Mouse (Mus musculus) bone marrow, adult 2 months (tissue): ENCODE results near the gene Paqr3. TPM values are rescaled to one million over a fixed set of nuclear protein-coding genes. Genes with fewer than 3 reads are reported as not detected.

Source experiments
- H3K27ac ChIP-seq: fragments of 200-500 bp; 2 replicates; pipeline ENCODE4 v1.5.1; 2012; ENCODE audit warnings: low read depth, mild to moderate bottlenecking, control low read depth, inconsistent platforms, low read length; ENCODE audit not compliant: control insufficient read depth, poor library complexity, insufficient read depth
- H3K4me1 ChIP-seq: fragments of 200-500 bp; 2 replicates; pipeline ENCODE4 v1.6.1; 2011; ENCODE audit warnings: low read length; ENCODE audit not compliant: control insufficient read depth, insufficient read depth
- H3K4me3 ChIP-seq: fragments of 200-500 bp; replicated peaks from 2 replicates; pipeline ENCODE3; 2011; ENCODE audit warnings: mild to moderate bottlenecking, low read depth, low read length, control low read depth; ENCODE audit not compliant: control insufficient read depth
- CTCF ChIP-seq: fragments of 200-500 bp; IDR thresholded peaks from 2 replicates; pipeline ENCODE4 v1.5.1; 2011; ENCODE audit warnings: low read length, control low read depth; ENCODE audit not compliant: control insufficient read depth, insufficient read depth
- POLR2A ChIP-seq: fragments of 200-500 bp; IDR thresholded peaks from 2 replicates; pipeline ENCODE4 v1.6.1; 2011; ENCODE audit warnings: low read depth, mild to moderate bottlenecking, control low read depth, low read length, borderline replicate concordance; ENCODE audit not compliant: control insufficient read depth
- WGBS: fragments of 180-500 bp; shearing (Covaris S2); methylation state at CpG from one replicate; pipeline ENCODE4 v1.1.7; 2018; 5-methylcytosine and 5-hydroxymethylcytosine counted together
- polyA plus RNA-seq: library from polyadenylated mRNA; stranded (reverse); fragments of >200 nt; gene quantifications from 2 replicates; pipeline ENCODE4 v1.2.4, GENCODE M21; 2011; ENCODE audit warnings: low replicate concordance; ENCODE audit not compliant: missing spikeins, insufficient read depth, insufficient read length

The Paqr3 gene
- polyA plus RNA-seq, 1 experiment = 1.2 TPM

DNA sequence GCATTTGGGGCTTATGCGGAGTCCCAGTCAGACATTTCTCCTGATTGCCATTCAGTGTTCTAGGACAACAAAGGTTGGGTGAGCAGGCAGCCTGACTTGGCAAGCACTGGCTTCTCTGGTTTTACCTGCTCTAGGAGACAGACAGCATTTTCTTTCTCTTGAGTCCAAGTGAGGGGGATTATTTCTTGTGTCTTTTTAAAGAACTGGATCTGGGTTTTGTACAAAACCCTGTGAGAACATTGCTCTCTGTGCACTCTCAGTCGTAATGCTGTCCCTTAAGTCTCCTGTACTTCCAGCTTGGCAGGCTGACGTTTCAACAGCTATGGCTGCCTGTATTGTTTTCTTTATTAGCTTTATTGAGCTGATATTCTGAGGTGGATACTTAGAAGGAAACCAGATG lies 55.0 kb downstream of the Paqr3 start:
- WGBS = 96% methylated on average over 3 of the region's 3 CpGs
- Histone ChIP-seq H3K4me3 (no peak overlapping the region), H3K27ac (no peak overlapping the region), H3K4me1 (no peaks in the 10 kb centered on the region; the same call in 1 of the 2 replicates)
- TF ChIP-seq POLR2A (no peak), CTCF (no peak)

DNA sequence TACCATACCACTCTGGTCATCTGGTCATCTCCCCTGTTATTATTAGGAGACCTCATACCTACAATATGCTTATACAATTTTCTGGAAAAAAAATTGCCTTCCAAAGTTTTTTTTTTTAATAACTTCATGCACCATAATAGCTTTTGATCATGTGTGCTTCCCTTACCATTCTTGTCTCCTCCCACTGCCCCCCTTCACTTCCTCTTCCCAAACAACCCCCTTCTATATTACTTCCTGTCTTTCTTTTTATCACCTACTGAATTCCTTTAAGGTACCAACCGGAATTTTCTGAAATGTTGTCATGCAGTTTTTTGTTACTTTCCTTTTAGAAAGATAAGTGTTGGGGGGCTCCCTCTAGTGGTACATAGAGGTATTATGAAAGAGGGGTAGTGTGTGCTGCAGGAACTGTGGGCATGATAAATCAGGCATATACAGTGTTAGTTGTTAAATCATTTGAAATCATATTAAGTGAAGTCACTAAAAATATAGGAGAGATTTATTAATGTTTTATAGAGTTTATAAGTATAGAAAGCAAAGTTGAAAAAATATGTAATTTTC lies 55.8 kb downstream of the Paqr3 start:
- WGBS = 11% methylated on average over 1 of the region's 1 CpGs
- TF ChIP-seq CTCF (no peak), POLR2A (no peak)
- H3K4me1 ChIP-seq = no peaks in the 10 kb centered on the region; the same call in 1 of the 2 replicates
- no peak overlapping the region for H3K27ac ChIP-seq
- H3K4me3 ChIP-seq = no peak overlapping the region

DNA sequence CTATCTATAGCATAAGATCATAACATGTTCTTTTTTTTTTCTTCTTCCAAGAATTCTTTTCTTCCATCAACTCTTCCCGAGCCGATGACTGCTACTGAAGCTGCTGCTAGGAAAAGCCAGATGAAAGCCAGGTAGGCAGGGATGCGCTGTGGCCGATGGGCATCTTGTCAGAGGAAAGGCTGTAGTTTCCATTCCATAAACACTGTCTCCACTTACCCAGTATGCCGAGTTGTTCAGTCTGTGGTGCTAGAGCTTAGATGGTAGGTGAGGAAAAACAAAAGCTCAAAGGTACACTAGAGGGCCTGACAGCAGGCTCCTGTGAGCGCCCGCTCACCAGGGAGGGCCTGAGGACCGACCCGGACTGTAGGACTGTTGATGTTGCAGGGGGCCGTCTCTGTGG lies 56.6 kb downstream of the Paqr3 start:
- Histone ChIP-seq H3K4me3 (no peak overlapping the region), H3K4me1 (no peaks in the 10 kb centered on the region; the same call in 1 of the 2 replicates), H3K27ac (no peak overlapping the region)
- 88% methylated on average over 10 of the region's 10 CpGs for WGBS
- TF ChIP-seq CTCF (no peak), POLR2A (no peak)

- Histone ChIP-seq H3K27ac (no peak overlapping the region), H3K4me3 (no peak overlapping the region), H3K4me1 (no peaks in the 10 kb centered on the region; the same call in 1 of the 2 replicates)
- 91% methylated on average over 5 of the region's 5 CpGs for WGBS
- no peak for TF ChIP-seq CTCF
- TF ChIP-seq POLR2A = no peak
Measured at GRCm38 (mm10) chr5:97054166-97054565, 57.2 kb downstream of the Paqr3 start.

- Histone ChIP-seq H3K4me1 (no peaks in the 10 kb centered on the region), H3K27ac (no peak overlapping the region), H3K4me3 (no peak overlapping the region)
- 98% methylated on average over 5 of the region's 5 CpGs for WGBS
- TF ChIP-seq CTCF (no peak), POLR2A (no peak)
Measured at GRCm38 (mm10) chr5:97048905-97049304, 62.5 kb downstream of the Paqr3 start.

- TF ChIP-seq CTCF = no peak
- TF ChIP-seq POLR2A = no peak
- Histone ChIP-seq H3K27ac (no peak overlapping the region), H3K4me3 (no peak overlapping the region), H3K4me1 (no peaks in the 10 kb centered on the region)
- WGBS = 94% methylated on average over 10 of the region's 10 CpGs
Measured at GRCm38 (mm10) chr5:97046680-97047079, 64.7 kb downstream of the Paqr3 start.

DNA sequence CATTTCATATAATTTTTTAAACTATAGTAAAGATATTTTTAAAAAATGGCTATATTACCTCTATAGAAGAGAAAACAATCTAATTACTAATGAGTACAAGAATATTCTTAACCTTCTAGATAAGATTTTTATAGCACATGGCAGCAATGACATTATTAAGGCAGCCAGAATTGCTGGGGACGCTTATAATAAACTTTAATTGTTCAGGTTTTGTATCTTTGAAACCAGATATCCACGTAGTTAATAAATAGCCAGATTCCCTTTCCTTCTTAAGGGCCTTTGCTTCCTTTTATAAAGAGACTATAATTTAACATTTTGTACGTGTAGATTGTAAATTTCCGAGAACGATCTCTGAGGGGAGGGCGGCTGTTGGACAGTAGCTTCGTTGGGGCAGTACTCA lies 66.1 kb downstream of the Paqr3 start:
- Histone ChIP-seq H3K27ac (no peak overlapping the region), H3K4me1 (no peaks in the 10 kb centered on the region)

More for the DNA sequence above, 66.1 kb downstream of the Paqr3 start:
- H3K4me3 ChIP-seq = no peak overlapping the region
- TF ChIP-seq POLR2A = no peak
- no peak for TF ChIP-seq CTCF
- 94% methylated on average over 7 of the region's 7 CpGs for WGBS

Other genes starting within 250 kb of the Paqr3 start
- gene Bmp2k, start 113.9 kb downstream of the Paqr3 start, polyA plus RNA-seq = 11.7 and 12.0 TPM in 2 replicates